Mouse (Mus musculus) layer of hippocampus, adult 2 months (tissue): Measurements from ENCODE around the gene Jak2. TPM values are rescaled to one million over a fixed set of nuclear protein-coding genes. Genes with fewer than 3 reads are reported as not detected.

Experiments
- DNase-seq, 2 experiments: peaks; one replicate each; pipeline ENCODE4 v3.0.0; 2022; ENCODE audit warnings: low spot score in 2 of 2
- H3K27ac ChIP-seq: fragments of 200-600 bp; 2 replicates; pipeline ENCODE4 v1.8.1; 2022
- H3K4me3 ChIP-seq: fragments of 200-600 bp; 2 replicates; pipeline ENCODE4 v1.8.1; 2022; ENCODE audit warnings: mild to moderate bottlenecking
- CTCF ChIP-seq: fragments of 200-600 bp; conservative IDR thresholded peaks from 2 replicates; pipeline ENCODE4 v1.8.1; 2022; ENCODE audit warnings: antibody characterized with exemption, mild to moderate bottlenecking, moderate library complexity
- total RNA-seq, 2 experiments: library from RNA; stranded (reverse); gene quantifications; 2 replicates each; pipeline ENCODE4 v1.2.3; 2021

The Jak2 gene
- total RNA-seq, 2 experiments from 2014 or later: 27.1 to 28.1 TPM

- no peak for TF ChIP-seq CTCF
- no peak for DNase-seq
- H3K4me3 ChIP-seq: no peak overlapping the region
- no peak overlapping the region for H3K27ac ChIP-seq
Observed at GRCm38 (mm10) chr19:29263492-29263891, 11.9 kb downstream of the Jak2 start.

GRCm38 (mm10) chr19:29265538-29265937 is 13.9 kb downstream of the Jak2 start:
- H3K27ac ChIP-seq: peak overlapping the region; percentile 88
- DNase-seq: no peak
- TF ChIP-seq CTCF: no peak
- H3K4me3 ChIP-seq: peak overlapping the region; percentile 31; the same call in 1 of the 2 replicates

GRCm38 (mm10) chr19:29267075-29267868 is 15.6 kb downstream of the Jak2 start:
- Histone ChIP-seq H3K27ac (peak overlapping the region; percentile 88), H3K4me3 (no peak overlapping the region)
- no peak for DNase-seq
- no peak for TF ChIP-seq CTCF

GRCm38 (mm10) chr19:29268788-29269321 is 17.2 kb downstream of the Jak2 start:
- H3K27ac ChIP-seq: no peak overlapping the region
- DNase-seq: no peak
- no peak overlapping the region for H3K4me3 ChIP-seq
- peak; percentile 49 for TF ChIP-seq CTCF

GRCm38 (mm10) chr19:29270226-29270625 is 18.6 kb downstream of the Jak2 start:
- no peak for DNase-seq
- Histone ChIP-seq H3K27ac (peak overlapping the region; percentile 16; the same call in 1 of the 2 replicates), H3K4me3 (no peak overlapping the region)
- peak; percentile 57 for TF ChIP-seq CTCF

- peak overlapping the region; percentile 46 for H3K27ac ChIP-seq
- no peak for DNase-seq
- no peak for TF ChIP-seq CTCF
- no peak overlapping the region; the same call in 1 of the 2 replicates for H3K4me3 ChIP-seq
Observed at GRCm38 (mm10) chr19:29271147-29271578, 19.5 kb downstream of the Jak2 start.

GRCm38 (mm10) chr19:29272011-29272809 is 20.6 kb downstream of the Jak2 start:
- DNase-seq: no peak
- no peak overlapping the region for H3K4me3 ChIP-seq
- TF ChIP-seq CTCF: peak; percentile 54
- no peak overlapping the region for H3K27ac ChIP-seq

- Histone ChIP-seq H3K4me3 (no peak overlapping the region), H3K27ac (no peak overlapping the region)
- DNase-seq: no peak
Observed at GRCm38 (mm10) chr19:29276414-29276813, 24.8 kb downstream of the Jak2 start.

GRCm38 (mm10) chr19:29278944-29279587 is 27.4 kb downstream of the Jak2 start:
- no peak for DNase-seq

More at GRCm38 (mm10) chr19:29276414-29276813, 24.8 kb downstream of the Jak2 start:
- TF ChIP-seq CTCF: no peak

GRCm38 (mm10) chr19:29285451-29285869 is 33.8 kb downstream of the Jak2 start:
- no peak overlapping the region for H3K27ac ChIP-seq
- TF ChIP-seq CTCF: no peak
- H3K4me3 ChIP-seq: no peak overlapping the region
- no peak for DNase-seq

More at GRCm38 (mm10) chr19:29278944-29279587, 27.4 kb downstream of the Jak2 start:
- H3K27ac ChIP-seq: no peak overlapping the region
- no peak overlapping the region for H3K4me3 ChIP-seq
- TF ChIP-seq CTCF: no peak

GRCm38 (mm10) chr19:29287863-29288262 is 36.2 kb downstream of the Jak2 start:
- no peak for DNase-seq
- TF ChIP-seq CTCF: peak; percentile 48
- Histone ChIP-seq H3K4me3 (no peak overlapping the region), H3K27ac (no peak overlapping the region)

- H3K27ac ChIP-seq: no peak overlapping the region
- no peak for DNase-seq
- no peak for TF ChIP-seq CTCF
- H3K4me3 ChIP-seq: no peak overlapping the region
Observed at GRCm38 (mm10) chr19:29291532-29291931, 39.9 kb downstream of the Jak2 start.
